Mouse (Mus musculus) intestine, embryonic 14.5 days (tissue): ENCODE data around the gene Aipl1. TPM values are rescaled to one million over a fixed set of nuclear protein-coding genes. Genes with fewer than 3 reads are reported as not detected.

Experiments used
- ATAC-seq: fragments of 200-750 bp; cut with Nextera tagmentation; replicated peaks from 2 replicates; pipeline ENCODE4 v1.8.0; 2017; ENCODE audit warnings: low read depth, moderate number of reproducible peaks, moderate TSS enrichment, moderate library complexity; ENCODE audit not compliant: low FRiP score, low TSS enrichment
- DNase-seq: peaks from one replicate; pipeline ENCODE4 v3.0.0-alpha.2; 2018; ENCODE audit warnings: low spot score
- H3K27ac ChIP-seq: fragments of 300-500 bp; sonication (generic); 2 replicates; pipeline ENCODE4 v1.5.1; 2014; ENCODE audit warnings: low read depth, mild to moderate bottlenecking, control low read depth
- H3K27me3 ChIP-seq: fragments of 300-500 bp; sonication (generic); replicated peaks from 2 replicates; pipeline ENCODE4 v1.6.1; 2014; ENCODE audit warnings: low read length, control low read depth; ENCODE audit not compliant: control insufficient read depth, insufficient read depth
- H3K36me3 ChIP-seq: fragments of 300-500 bp; sonication (generic); 2 replicates; pipeline ENCODE4 v1.6.1; 2014; ENCODE audit warnings: low read length, control low read depth; ENCODE audit not compliant: control insufficient read depth, insufficient read depth
- H3K4me1 ChIP-seq: fragments of 300-500 bp; sonication (generic); replicated peaks from 2 replicates; pipeline ENCODE4 v1.6.1; 2014; ENCODE audit warnings: low read length, control low read depth, mixed read lengths; ENCODE audit not compliant: control insufficient read depth, insufficient read depth
- H3K4me2 ChIP-seq: fragments of 300-500 bp; sonication (generic); 2 replicates; pipeline ENCODE4 v1.6.1; 2014; ENCODE audit warnings: low read length
- H3K4me3 ChIP-seq: fragments of 300-500 bp; sonication (generic); 2 replicates; pipeline ENCODE4 v1.5.1; 2014; ENCODE audit warnings: low read depth, low read length, control low read depth, mixed read lengths
- H3K9ac ChIP-seq: fragments of 300-500 bp; sonication (generic); 2 replicates; pipeline ENCODE4 v1.6.1; 2014; ENCODE audit warnings: mild to moderate bottlenecking, low read length
- H3K9me3 ChIP-seq: fragments of 300-500 bp; sonication (generic); 2 replicates; pipeline ENCODE4 v1.6.1; 2016; ENCODE audit warnings: low read length, control low read depth; ENCODE audit not compliant: control insufficient read depth
- whole genome bisulfite sequencing: fragments of 180-500 bp; shearing (Covaris S2); extraction: QIAGEN DNeasy Blood & Tissue Kit; methylation state at CpG from one replicate; pipeline ENCODE4 v1.1.7; 2014; 5-methylcytosine and 5-hydroxymethylcytosine counted together
- polyA plus RNA-seq: library from polyadenylated mRNA; unstranded; fragments of >200 nt; fragmentation: Nextera tagmentation; extraction: Ambion mirVana; gene quantifications from 2 replicates; pipeline ENCODE4 v1.2.1, GENCODE M21; 2014

The Aipl1 gene
- polyA plus RNA-seq, 1 experiment from 2014 or later = 0.30 TPM

DNA sequence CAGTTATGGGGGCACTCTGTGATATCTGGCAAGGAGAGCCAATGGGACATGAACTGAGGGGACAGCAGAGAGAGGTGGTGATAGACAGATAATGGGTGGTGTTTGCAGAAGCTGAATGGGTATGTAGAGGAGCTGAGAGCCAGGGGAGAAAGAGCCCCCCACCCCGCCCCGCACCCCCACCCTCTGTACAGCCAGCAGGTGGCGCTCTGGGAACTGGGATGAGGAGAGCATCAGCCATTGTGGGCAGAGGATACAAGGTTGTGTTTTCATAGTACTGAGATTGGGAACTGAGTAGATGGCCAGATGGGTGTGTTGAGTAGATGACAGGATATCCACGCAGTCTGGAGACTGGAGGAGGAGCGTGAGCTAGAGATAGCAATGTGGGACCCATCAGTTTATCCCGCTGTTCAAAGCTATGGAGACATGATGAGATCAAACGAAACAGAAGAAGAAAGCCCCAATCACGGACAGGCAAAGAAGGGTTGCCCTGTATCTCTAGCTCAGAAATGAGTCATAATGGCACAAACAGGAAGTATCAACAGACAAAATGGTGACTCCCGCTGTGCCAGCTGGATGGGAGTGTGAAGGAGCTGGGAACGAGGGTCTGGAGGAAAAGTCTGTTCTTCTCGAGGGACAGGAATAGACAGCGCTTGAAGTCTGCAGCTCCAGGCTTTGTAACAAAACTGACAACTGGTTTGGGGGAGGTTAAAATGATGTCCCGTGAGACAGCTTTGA, 20.6 kb downstream of the Aipl1 start:
- DNase-seq (no peak), ATAC-seq (no peak)
- Histone ChIP-seq H3K9me3 (no peaks in the 10 kb centered on the region), H3K4me2 (no peak overlapping the region), H3K4me1 (0 out of 2 replicates have a peak, but pooled peaks cover 2% of the 10 kb centered on the region), H3K27ac (no peak overlapping the region), H3K27me3 (no peaks in the 10 kb centered on the region), H3K4me3 (no peak overlapping the region), H3K9ac (no peak overlapping the region), H3K36me3 (no peaks in the 10 kb centered on the region)
- 79% methylated on average over 13 of the region's 13 CpGs for WGBS

DNA sequence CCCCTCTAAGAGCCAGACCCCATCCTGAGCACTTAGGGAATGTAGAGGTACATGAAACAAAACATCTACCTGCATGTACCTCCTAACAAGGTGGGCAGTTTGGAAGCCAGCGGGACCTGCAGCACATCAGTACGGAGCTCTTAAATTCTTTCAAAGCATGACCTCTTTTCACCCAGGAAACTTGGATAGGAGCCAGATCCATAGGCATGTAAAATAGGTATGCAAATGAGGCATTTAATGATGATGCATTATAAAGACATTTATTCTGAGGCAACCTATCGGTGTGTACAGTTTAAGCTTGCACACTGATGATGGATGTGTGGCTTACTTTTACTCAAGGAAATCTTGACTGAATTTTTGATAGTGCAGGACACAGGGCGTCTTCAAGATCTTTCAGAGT, 22.6 kb downstream of the Aipl1 start:
- ATAC-seq = no peak
- H3K27me3 ChIP-seq = no peaks in the 10 kb centered on the region
- WGBS = 77% methylated on average over 4 of the region's 4 CpGs

DNA sequence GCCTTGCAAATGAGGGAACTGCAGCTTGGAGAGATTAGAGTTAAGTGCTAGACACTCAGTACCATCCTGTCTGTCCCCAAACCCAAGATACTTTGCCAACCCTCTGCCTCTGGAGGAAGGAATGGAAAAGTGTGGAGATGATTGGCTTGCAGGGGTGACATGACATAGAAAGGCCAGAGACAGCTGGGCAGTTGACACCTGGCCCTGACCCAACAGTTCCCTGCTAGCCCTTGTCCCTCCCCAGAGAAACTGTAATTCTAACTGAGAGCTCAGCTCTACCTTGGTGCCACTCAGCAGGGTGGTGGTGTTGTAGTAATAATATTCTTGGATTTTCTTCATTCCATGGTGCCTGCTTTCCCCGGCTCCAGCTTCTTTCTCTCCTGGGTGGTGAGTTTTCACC, 25.4 kb downstream of the Aipl1 start:
- DNase-seq (no peak), ATAC-seq (no peak)
- H3K9me3 ChIP-seq = no peaks in the 10 kb centered on the region
- no peak overlapping the region for H3K9ac ChIP-seq
- H3K4me1 ChIP-seq = peaks cover 18% of the 10 kb centered on the region
- no peak overlapping the region for H3K4me3 ChIP-seq
- no peaks in the 10 kb centered on the region for H3K36me3 ChIP-seq
- H3K27ac ChIP-seq = no peak overlapping the region
- H3K4me2 ChIP-seq = no peak overlapping the region
- WGBS = 85% methylated on average over 1 of the region's 1 CpGs
- H3K27me3 ChIP-seq = no peaks in the 10 kb centered on the region

More for the DNA sequence above, 22.6 kb downstream of the Aipl1 start:
- Histone ChIP-seq H3K4me1 (peaks cover 18% of the 10 kb centered on the region), H3K4me3 (no peak overlapping the region), H3K36me3 (no peaks in the 10 kb centered on the region), H3K4me2 (no peak overlapping the region), H3K27ac (no peak overlapping the region), H3K9ac (no peak overlapping the region), H3K9me3 (no peaks in the 10 kb centered on the region)
- no peak for DNase-seq

DNA sequence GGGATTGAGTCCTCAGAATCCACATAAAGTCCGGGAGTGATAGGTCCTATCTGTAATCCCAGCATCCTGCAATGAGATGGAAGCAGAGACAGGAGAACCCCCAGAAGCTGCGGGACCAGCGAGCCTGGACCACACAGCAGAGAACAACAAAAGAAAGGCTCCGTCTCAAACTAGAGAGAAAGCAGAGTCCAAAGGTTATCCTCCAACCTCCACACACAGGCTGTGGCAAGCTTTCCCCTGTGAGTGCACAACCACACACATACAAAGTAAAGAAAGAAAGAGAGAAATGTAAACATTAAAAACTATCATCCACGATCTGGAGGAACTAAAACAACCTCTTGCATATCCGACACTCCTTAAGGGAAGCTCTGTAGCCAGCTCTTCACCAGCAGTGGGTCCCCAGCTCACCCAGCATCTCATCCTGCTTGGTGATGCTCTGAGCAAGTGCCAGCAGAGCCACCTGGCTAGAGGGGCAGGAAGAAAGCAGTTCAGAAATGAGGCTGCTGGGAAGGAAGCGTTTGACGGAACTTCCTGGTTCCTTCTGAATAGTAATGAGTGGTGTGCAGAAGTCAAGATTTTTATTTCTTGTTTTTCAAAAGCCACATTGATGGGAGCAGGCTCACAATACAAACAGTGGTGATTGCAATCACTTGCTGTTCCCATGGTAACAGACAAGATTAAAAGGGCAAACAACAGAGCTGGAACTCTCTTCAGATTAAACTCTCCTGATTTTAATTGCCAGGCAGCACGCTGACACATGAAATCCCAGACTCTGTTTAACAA, 26.2 kb downstream of the Aipl1 start:
- H3K4me1 ChIP-seq = peaks cover 18% of the 10 kb centered on the region
- H3K9ac ChIP-seq = no peak overlapping the region
- no peaks in the 10 kb centered on the region for H3K9me3 ChIP-seq
- H3K27ac ChIP-seq = no peak overlapping the region
- H3K4me3 ChIP-seq = no peak overlapping the region
- ATAC-seq (no peak), DNase-seq (no peak)
- H3K36me3 ChIP-seq = no peaks in the 10 kb centered on the region
- 37% methylated on average over 9 of the region's 9 CpGs for WGBS
- no peaks in the 10 kb centered on the region for H3K27me3 ChIP-seq
- peak overlapping the region; percentile 25; the same call in 1 of the 2 replicates for H3K4me2 ChIP-seq

DNA sequence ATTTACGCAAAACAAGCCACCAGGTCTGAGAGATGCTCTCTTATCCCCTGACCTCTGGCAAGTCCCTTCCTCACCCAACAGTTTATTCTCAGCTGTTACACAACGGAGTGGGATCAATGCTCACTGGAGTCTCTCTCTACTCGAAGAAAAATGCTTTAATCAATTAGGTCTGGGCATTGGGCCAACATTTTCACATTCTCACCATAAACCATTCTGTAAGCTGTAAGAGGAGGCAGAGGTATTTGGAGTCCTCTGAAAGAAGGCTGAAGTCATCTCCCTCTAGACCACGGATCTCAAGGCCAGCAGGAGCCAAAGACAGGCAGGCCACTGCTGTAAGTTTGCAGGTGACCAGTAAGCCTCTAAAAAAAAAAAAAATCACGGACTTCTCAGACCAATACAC, 26.9 kb downstream of the Aipl1 start:
- H3K9ac ChIP-seq = no peak overlapping the region
- no peak overlapping the region for H3K4me2 ChIP-seq
- ATAC-seq = peak; percentile 64; the same call in 1 of the 2 replicates
- no peaks in the 10 kb centered on the region for H3K27me3 ChIP-seq
- H3K27ac ChIP-seq = no peak overlapping the region
- H3K4me1 ChIP-seq = peaks cover 18% of the 10 kb centered on the region
- H3K36me3 ChIP-seq = no peaks in the 10 kb centered on the region
- DNase-seq = no peak
- no peaks in the 10 kb centered on the region for H3K9me3 ChIP-seq
- H3K4me3 ChIP-seq = no peak overlapping the region
- WGBS = 16% methylated on average over 5 of the region's 5 CpGs

DNA sequence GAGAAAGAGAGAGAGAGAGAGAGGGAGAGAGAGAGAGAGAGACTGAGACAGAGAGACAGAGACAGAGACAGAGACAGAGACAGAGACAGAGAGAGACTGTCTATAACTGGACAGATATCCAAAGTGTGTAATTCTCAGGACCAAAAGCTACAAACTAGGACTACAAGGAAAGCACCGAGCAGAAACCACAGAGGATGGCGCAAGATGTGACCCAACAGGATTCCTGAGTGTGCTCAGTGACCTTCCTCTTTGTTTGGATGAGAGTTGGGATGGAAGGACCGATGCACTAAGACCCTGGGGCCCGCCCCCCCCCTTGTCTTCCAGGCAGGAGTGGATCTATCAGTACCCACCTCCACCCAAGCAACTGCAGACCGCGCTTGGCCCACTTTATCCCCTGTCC, 31.8 kb downstream of the Aipl1 start:
- H3K4me2 ChIP-seq = no peak overlapping the region
- H3K4me3 ChIP-seq = no peak overlapping the region
- H3K9me3 ChIP-seq = no peaks in the 10 kb centered on the region
- no peak overlapping the region for H3K27ac ChIP-seq
- DNase-seq = no peak
- peaks cover 4% of the 10 kb centered on the region; the same call in 1 of the 2 replicates for H3K4me1 ChIP-seq
- H3K27me3 ChIP-seq = no peaks in the 10 kb centered on the region
- no peak for ATAC-seq
- no peak overlapping the region for H3K9ac ChIP-seq
- WGBS = 90% methylated on average over 6 of the region's 6 CpGs
- H3K36me3 ChIP-seq = no peaks in the 10 kb centered on the region

DNA sequence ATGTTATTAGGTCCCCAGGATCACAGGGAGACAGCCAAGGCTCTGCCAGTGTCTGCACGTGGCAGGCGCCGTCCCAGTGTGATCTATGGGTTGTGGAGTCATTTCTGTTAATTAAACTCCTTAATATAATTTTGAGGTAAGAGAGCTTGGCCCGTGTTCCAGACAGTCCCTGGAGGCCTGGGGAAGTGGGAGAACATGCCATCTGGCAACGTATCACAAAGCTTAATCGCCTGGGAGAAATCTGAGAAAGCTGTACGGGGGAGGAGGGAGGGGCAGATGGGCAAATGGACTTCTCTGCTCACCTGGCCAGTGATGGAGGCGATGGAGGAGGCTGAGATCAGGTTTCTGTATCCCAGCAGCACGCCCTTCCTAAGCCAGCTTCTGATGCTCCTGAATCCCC, 34.1 kb downstream of the Aipl1 start:
- H3K27me3 ChIP-seq = no peaks in the 10 kb centered on the region
- no peaks in the 10 kb centered on the region for H3K36me3 ChIP-seq
- no peak overlapping the region for H3K9ac ChIP-seq
- no peaks in the 10 kb centered on the region for H3K4me1 ChIP-seq
- no peak overlapping the region for H3K4me2 ChIP-seq
- H3K27ac ChIP-seq = no peak overlapping the region
- 51% methylated on average over 9 of the region's 9 CpGs for WGBS
- DNase-seq = no peak
- ATAC-seq = no peak
- H3K9me3 ChIP-seq = no peaks in the 10 kb centered on the region
- H3K4me3 ChIP-seq = no peak overlapping the region

DNA sequence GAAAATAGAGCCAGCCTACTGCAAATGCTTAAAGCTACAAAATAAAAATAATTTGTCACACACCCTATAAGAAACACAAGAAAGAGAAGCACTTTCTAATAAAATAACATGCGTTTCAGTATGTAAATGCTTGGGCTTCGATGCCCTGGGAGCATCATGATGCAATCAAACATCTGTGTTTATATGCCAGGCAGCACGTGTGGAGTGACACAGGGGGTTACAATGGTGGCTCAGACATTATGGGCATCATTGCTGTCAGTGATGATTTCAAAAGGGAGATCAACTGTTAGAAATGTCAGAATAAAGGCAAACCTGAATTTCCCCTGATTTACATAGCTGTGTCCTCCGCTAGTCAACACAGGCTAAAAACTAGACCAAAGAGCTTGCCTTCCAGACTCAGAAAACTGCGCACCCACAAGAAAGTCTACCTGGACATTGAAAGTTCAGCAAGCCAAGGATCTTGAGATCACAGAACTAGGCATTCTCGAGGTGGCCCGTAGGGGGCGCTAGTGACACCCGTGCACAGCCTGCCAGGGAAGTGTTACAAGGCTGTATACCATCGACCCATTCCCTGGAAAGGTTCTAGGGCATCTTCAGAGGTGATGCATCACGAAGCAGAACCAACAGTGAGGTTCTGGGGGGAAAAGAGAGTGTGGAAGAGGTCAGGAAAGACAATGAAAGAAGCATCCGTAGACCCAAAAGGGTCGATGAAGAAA, 35.0 kb downstream of the Aipl1 start:
- DNase-seq (no peak), ATAC-seq (no peak)
- Histone ChIP-seq H3K36me3 (no peaks in the 10 kb centered on the region), H3K27ac (no peak overlapping the region), H3K9me3 (no peaks in the 10 kb centered on the region), H3K4me2 (no peak overlapping the region), H3K27me3 (no peaks in the 10 kb centered on the region), H3K4me3 (no peak overlapping the region), H3K4me1 (no peaks in the 10 kb centered on the region), H3K9ac (no peak overlapping the region)
- 50% methylated on average over 13 of the region's 13 CpGs for WGBS
